Mouse (Mus musculus) liver, postnatal 0 days (tissue): ENCODE measurements at regions not wholly inside any gene's neighbourhood (a gene's known extent, or its start where the extent isn't known, plus 50 kb on each side); places are given as distances from the start of the nearest gene placed in this dataset.

Source experiments
- CTCF ChIP-seq: sonication (generic); IDR thresholded peaks from 2 replicates; pipeline ENCODE4 v1.5.1; 2016; ENCODE audit warnings: antibody characterized with exemption, low read depth
- EP300 ChIP-seq: IDR thresholded peaks from 2 replicates; pipeline ENCODE4 v1.6.1; 2016; ENCODE audit warnings: antibody characterized with exemption, low read depth, mild to moderate bottlenecking

GRCm38 (mm10) chr6:54762499-54762898 is 54.2 kb upstream of the Znrf2 start:
- no peak for TF ChIP-seq CTCF
- no peak for TF ChIP-seq EP300
